Mouse (Mus musculus): Measurements from ENCODE around the gene Gkn2. TPM values are rescaled to one million over a fixed set of nuclear protein-coding genes. Genes with fewer than 3 reads are reported as not detected.
A peak's percentile ranks its signal among the peaks of the same experiment; 100 is the strongest.

The Gkn2 gene
- polyA plus RNA-seq, 1 experiment from 2014 or later, result not detected

GRCm38 (mm10) chr6:87422304-87422703 is 49.1 kb downstream of the Gkn2 start:
- H3K9me3 ChIP-seq, result no peaks in the 10 kb centered on the region
- no peak overlapping the region for H3K4me3 ChIP-seq
- no peak for ATAC-seq (replicated peaks)
- no peak overlapping the region for H3K27ac ChIP-seq (replicated peaks)
- H3K4me2 ChIP-seq (replicated peaks), result no peak overlapping the region
- WGBS, result 81% methylated on average over 7 of the region's 7 CpGs
- no peaks in the 10 kb centered on the region for H3K36me3 ChIP-seq
- no peaks in the 10 kb centered on the region for H3K27me3 ChIP-seq
- no peak overlapping the region for H3K9ac ChIP-seq (replicated peaks)
- no peaks in the 10 kb centered on the region for H3K4me1 ChIP-seq

GRCm38 (mm10) chr6:87424037-87424816 is 51.1 kb downstream of the Gkn2 start:
- Histone ChIP-seq H3K4me2 (replicated peaks) (peak overlapping the region; percentile 35), H3K9ac (replicated peaks) (no peak overlapping the region), H3K4me3 (peak overlapping the region; percentile 25), H3K4me1 (no peaks in the 10 kb centered on the region), H3K27ac (replicated peaks) (no peak overlapping the region), H3K27me3 (no peaks in the 10 kb centered on the region), H3K9me3 (no peaks in the 10 kb centered on the region), H3K36me3 (no peaks in the 10 kb centered on the region)
- 45% methylated on average over 19 of the region's 19 CpGs for WGBS
- ATAC-seq (replicated peaks), result no peak

GRCm38 (mm10) chr6:87426954-87427353 is 53.8 kb downstream of the Gkn2 start:
- H3K27ac ChIP-seq (replicated peaks), result no peak overlapping the region
- no peak overlapping the region for H3K4me2 ChIP-seq (replicated peaks)
- no peaks in the 10 kb centered on the region for H3K36me3 ChIP-seq
- 73% methylated on average over 5 of the region's 5 CpGs for WGBS
- no peaks in the 10 kb centered on the region for H3K9me3 ChIP-seq
- H3K27me3 ChIP-seq, result no peaks in the 10 kb centered on the region
- no peaks in the 10 kb centered on the region for H3K4me1 ChIP-seq
- no peak overlapping the region for H3K9ac ChIP-seq (replicated peaks)
- H3K4me3 ChIP-seq, result no peak overlapping the region
- ATAC-seq (replicated peaks), result no peak

- H3K4me1 ChIP-seq, result no peaks in the 10 kb centered on the region
- ATAC-seq (replicated peaks), result no peak
- WGBS, result 35% methylated on average over 8 of the region's 8 CpGs
- H3K27ac ChIP-seq (replicated peaks), result no peak overlapping the region
- no peaks in the 10 kb centered on the region for H3K9me3 ChIP-seq
- no peaks in the 10 kb centered on the region for H3K36me3 ChIP-seq
- H3K9ac ChIP-seq (replicated peaks), result no peak overlapping the region
- H3K4me2 ChIP-seq (replicated peaks), result no peak overlapping the region
- H3K27me3 ChIP-seq, result no peaks in the 10 kb centered on the region
- H3K4me3 ChIP-seq, result no peak overlapping the region
Observed at GRCm38 (mm10) chr6:87427616-87428015, 54.5 kb downstream of the Gkn2 start.

- H3K27ac ChIP-seq (replicated peaks), result no peak within 1 kb of the TSS
- no peak for ATAC-seq (replicated peaks)
- no peaks in the 10 kb centered on the region for H3K36me3 ChIP-seq
- H3K4me2 ChIP-seq (replicated peaks), result no peak within 1 kb of the TSS
- WGBS, result 75% methylated on average over 7 of the region's 7 CpGs
- H3K4me1 ChIP-seq, result no peaks in the 10 kb centered on the region
- no peaks in the 10 kb centered on the region for H3K27me3 ChIP-seq
- no peak within 1 kb of the TSS for H3K9ac ChIP-seq (replicated peaks)
- H3K4me3 ChIP-seq, result no peak within 1 kb of the TSS
- H3K9me3 ChIP-seq, result no peaks in the 10 kb centered on the region
Observed at GRCm38 (mm10) chr6:87428487-87429044, 55.4 kb downstream of the Gkn2 start, which contains the start of gene Bmp10. Gene Bmp10, plus strand, starts transcription at chr6:87428994.

Other genes with a start within 250 kb of the Gkn2 start
- 3.0 and 3.4 TPM in 2 replicates for gene Antxr1, start 37.5 kb upstream of the Gkn2 start, polyA plus RNA-seq (2015; fragmentation: Nextera tagmentation; extraction: Ambion mirVana)
- gene Gkn1, start 22.4 kb upstream of the Gkn2 start, polyA plus RNA-seq (2015; fragmentation: Nextera tagmentation; extraction: Ambion mirVana), result not detected in 2 replicates
- gene Gkn3, start 15.6 kb downstream of the Gkn2 start, polyA plus RNA-seq (2015; fragmentation: Nextera tagmentation; extraction: Ambion mirVana), result 0.27 TPM in 1 of 2 replicates, not detected in the other
- gene Bmp10, start 55.6 kb downstream of the Gkn2 start, polyA plus RNA-seq (2015; fragmentation: Nextera tagmentation; extraction: Ambion mirVana), result not detected in 2 replicates
- gene Arhgap25, start 159.9 kb downstream of the Gkn2 start, polyA plus RNA-seq (2015; fragmentation: Nextera tagmentation; extraction: Ambion mirVana), result 1.5 and 1.8 TPM in 2 replicates
- 3.2 and 3.9 TPM in 2 replicates for gene Prokr1, start 217.4 kb downstream of the Gkn2 start, polyA plus RNA-seq (2015; fragmentation: Nextera tagmentation; extraction: Ambion mirVana)

All from forebrain, embryonic 15.5 days (tissue).